Mouse (Mus musculus) urinary bladder, postnatal 4 days (tissue): Measurements from ENCODE around the gene Pcbd1.

Experiments
- DNase-seq, 2 experiments: peaks; one replicate each; pipeline ENCODE4 v3.0.0; 2021 to 2022; ENCODE audit warnings: low spot score in 2 of 2

Gene Pcbd1

DNA sequence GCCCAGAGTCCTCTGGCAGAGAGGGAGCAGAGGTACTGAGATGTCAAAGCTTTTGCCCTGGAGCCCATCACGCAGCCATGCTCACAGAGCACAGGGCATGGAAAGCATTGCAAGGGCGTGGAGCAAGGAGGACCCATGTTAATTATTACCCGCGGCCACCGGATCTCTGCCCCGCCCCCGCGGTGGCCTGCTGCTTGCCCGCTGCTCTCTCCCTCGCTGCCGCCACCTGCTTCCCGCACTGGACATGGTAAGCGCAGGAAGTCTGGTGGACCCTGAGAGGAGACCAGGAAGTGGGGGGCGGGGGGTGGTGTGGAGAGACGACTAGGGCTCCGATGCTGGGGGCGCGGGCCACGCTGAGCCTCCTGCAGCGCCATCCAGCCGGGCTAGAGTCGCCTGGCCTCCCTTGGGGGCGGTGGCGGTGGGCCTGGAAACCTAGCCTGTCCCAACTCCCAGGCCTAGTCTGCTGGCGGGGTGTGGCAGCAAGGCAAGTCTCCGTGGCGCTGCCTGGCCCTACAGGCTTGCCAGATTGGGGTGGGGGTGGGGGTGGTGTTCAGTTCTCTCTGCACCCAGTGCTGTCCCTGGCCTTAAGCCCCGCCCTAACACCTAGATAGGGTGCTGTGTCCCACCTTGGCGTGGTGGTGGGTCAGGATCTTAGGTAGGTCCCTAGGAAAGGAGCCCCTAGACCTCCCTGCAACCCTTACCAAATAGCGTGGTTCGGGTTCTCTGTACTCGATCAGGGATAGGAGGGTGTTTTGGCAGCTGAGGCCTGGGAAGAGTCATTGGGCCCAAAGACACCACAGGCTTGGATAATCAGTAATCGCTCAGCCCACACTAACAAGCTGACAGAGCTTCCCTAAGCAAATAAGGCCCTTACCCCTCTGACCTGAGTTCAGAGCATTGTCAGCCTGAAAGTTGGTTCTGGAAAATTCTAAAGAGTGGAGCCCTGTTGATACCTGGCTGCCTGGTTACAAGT is at the start of gene Pcbd1:
Gene Pcbd1, plus strand, starts transcription at position 162 of the 973 bp plus-strand sequence.
- DNase-seq = peak in 1 of 2 experiments; percentile 46

DNA sequence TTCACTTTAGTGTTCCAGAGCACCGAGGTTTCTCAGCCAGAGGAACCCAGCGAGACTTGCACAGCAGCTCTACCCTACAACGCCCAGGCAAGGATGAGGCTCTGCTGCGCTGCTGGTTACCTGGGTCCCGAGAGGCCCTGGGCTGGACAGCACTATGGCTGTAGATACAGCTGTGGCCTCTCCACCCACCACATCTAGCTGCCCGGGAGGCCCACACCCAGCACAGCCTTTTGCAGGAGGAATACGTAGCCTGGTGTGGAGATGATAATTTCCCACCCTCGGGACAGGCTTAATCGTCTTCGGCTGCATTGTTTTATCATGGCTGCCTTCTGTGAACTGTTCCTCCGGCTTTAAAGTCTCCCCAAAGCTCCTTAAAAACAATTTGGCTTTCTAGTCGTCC is 49.5 kb upstream of the Pcbd1 start:
- no peak for DNase-seq

DNA sequence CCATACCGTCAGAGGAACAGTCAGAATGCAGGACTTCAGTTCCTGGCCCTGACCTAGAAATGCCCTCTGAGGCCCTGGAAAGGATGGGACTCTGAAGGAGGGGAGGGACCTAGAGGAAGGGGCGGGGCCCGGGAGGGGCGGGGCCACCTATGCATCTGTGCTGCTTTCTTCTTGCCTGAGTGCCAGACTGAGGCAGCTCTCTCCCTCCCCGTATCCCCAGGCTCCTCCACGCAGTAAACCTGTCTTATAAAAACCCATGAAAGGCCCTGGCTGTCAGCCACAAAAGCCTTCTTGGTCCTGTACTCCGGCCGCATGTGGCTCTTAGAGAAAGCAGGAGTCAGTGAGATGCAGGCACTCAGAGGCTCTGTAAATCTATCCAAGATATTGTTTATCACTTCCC is 44.0 kb upstream of the Pcbd1 start:
- no peak for DNase-seq

DNA sequence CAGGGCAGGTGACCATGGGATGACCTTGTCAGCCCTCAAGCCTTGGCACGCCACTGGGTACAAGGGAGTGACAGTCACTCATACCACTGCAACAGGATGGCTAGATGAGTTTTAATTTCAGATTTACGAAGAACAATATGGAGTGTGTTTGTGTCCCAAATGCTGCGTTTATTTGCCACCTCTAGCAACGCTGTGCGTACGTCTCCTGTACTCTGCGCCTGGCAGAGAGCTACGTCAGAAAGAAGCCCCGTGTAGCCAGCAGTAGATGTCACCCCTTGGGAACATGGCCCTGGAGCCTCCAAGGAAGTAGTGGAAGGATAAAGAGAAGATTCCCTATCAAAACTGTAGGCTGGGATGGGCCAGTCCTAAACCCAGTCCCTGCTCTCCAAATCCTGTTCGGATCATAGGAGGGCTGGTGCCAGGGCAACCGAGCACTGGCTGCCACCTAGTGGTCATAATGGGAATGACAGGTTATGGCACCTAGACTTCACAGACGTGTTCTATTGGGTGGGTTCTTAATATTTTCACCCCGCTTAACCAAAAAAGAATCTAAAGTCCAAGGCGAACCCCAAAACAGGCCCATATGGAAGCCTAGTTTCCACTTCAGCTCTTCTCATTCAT is 37.0 kb upstream of the Pcbd1 start:
- peak; percentile 31 to 81 for DNase-seq

DNA sequence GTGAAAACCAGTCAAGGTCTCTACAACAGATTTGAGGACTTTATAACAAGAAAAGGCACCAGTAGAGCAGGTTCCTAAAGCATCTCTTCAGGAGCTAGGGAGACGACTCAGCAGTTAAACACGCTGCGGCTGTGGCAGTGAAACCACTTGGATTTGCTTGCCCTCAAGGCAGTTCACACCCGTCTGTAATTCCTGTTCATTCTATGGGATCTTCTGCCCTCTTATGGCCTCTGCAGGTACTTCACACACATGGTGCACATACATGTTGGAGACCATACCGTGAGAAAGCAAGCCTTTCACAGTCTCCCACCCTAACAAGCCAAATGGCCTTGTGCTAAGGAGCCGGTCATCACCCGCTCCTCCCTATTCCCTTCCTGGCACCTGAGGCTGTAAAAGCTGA is 32.5 kb upstream of the Pcbd1 start:
- DNase-seq = no peak

DNA sequence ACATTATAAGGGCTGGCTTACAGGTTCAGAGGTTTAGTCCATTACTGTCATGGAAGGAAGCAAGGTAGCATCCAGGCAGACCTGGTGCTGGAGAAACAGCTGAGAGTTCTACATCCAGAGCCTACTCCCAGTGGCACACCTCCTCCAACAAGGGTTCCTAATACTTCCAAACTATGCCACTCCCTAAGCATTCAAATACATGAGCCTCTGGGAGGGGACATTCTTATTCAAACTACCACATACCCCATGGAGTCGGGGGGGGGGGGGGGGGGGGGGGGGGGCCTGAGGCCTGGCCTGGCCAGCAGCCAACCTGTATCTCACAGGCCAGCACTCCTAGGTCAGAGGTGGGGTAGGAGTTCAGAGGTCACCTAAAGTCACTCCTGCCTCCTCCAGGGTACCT is 30.0 kb upstream of the Pcbd1 start:
- DNase-seq = no peak

DNA sequence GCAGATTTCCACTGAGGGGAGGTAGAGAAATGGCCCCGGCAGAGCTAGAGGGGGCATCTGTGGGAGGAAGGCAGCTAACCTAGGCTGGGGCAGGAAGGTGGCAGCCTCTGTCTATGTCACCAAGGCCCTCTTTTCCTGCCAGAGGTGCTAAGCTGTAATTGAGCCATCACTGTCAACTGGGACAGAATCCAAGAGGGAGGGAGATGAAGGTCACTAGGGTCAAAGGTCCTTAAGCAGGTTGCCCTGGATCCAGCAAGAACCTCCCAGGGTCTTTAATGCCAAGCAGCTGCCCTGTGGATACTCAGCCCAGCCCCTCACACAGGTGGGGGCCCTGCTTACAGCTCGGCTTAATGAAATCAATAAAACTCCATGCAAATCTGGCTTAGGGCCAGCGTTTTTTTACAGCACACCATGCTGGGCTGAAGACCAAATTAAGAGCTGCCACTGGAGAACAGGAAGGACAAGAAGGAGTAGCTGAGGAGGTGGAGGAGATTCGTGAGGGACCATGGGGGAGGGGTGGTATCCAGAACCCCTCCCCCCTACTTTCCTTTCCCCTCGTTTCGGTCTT is 29.5 kb upstream of the Pcbd1 start:
- DNase-seq = no peak

DNA sequence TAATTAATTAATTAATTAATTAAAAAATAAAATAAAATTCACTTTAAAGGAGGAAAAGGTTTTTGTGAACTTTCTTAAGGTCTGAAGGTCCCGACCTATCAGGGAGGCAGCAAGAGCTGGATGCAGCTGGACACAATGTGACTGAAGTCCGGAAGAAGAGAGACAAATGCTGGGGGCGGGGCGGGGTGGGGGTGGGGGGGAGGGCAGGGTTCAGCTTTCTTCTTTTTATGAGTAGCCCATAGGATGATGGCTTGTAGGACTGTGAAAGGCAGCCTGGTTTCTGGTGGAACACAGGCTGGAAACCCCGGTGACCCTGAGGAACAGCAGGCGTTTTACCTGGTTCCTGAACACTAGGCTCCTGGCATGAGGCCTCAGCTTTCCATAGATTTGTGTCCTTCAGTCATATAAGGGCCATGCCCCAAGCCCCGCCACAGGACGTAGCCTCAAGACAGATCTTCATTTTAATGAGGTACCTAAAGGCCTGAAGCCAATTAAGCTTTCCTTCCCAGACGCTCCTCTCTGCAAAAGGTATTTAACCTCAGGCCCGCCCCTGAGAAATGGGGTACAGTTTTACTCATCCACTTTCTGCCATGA is 25.8 kb upstream of the Pcbd1 start:
- no peak for DNase-seq

DNA sequence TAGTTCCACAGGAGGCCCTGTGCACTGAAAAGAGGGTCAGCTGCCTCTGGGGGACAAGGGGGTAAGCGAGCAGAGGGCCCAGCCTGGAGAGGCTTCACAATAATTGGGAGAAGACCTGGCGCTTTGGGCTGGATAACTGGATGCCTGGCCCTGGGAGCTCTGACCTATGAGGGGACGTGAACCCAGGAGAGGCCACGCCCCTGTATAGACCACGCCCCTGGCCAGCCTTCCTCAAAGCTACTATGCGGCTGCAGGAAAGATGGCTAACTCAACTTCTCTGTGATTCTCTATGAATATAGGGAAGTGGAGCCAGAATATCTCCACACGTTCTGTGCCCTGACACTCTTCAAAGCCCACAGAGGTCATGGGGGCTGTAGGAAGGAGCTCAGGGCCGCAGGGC is 24.5 kb upstream of the Pcbd1 start:
- DNase-seq = no peak

DNA sequence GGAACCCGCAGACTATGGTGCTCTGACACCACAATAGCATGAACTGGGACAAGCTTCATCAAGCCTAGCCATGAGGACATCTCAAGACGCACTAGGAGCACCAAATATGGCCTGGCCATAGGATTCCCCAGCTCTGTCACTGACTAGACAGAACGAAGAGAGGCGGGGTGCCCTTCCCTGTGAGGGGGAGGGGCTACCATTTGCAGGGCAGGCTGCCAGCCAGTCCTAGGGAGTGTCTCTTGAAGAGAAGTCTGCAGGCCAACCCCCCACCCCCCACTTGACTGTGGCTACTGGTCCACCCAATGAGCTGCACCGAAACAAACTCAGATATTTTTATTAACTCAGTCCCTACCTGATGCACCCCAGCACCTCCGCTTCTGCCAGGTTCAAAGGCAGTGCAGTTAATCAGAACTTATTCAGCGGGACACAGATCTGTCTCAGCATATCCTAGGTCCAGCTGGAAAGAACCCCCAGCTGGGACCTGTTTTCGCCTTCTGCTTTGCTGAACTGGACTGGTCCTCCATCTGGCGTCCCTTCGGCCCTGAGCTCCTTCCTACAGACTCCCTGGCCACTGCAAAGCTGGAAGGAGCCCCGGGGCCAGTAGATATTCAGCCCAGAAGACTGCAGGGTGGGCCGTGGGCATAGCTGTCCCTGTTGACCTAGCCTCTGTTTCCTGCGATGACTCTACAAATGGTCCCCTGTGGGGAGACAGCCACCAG is 23.7 kb upstream of the Pcbd1 start:
- DNase-seq = peak; percentile 52 to 76

DNA sequence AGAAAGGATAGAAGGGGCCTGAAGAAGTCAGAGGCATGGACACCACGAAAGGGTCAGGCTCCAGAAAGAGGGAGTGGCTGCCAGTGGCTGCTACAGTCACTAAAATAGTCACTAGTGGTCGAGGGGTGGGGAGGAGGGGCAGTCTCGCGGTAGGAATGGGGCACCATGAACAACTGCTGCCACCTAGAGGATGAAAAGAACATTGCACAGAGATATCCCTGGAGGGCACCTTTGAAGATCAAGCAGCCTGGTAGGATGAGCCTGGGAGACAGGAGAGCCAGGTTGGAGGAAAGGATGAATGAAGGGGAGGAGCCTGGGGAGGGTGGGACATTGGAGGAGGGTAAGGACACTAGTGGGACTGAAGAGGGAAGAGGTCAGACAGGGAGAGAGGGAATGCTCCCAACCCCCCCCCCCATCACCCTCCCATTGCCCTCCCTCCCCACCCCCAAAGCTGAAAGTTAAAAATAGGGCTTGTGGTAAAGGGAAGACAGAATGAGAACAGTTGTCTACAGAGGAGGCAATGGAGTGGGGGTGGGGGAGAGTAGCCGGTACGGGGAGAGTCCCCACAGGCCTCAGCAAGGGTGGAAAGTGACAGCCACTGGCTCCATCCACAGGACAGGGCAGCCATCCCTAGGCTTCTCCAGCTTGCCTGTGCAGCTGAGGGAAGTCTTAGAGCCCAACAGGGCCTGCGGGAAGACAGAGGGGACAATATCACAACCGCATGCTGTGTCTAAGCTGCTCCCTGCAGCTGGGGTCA is 20.5 kb upstream of the Pcbd1 start:
- DNase-seq = no peak

DNA sequence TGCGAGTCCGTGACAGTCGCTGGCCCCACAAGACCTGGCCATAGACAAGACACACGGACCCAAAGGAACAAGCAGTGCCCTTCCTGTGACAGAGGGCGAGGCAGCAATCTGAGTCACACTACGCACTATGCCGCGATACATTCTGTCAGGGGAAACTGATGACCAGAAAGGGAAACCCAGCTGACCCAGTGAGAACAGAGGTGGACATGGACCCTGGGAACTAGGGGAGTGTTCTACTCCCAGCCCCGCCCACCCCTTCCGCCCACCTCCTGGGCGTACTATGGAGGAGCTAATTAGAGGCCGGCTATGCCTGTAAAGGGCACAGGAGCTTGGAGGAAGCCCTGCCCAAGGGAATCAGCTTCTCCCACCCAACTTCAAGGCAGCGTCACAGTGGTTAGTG is 19.9 kb upstream of the Pcbd1 start:
- no peak for DNase-seq

DNA sequence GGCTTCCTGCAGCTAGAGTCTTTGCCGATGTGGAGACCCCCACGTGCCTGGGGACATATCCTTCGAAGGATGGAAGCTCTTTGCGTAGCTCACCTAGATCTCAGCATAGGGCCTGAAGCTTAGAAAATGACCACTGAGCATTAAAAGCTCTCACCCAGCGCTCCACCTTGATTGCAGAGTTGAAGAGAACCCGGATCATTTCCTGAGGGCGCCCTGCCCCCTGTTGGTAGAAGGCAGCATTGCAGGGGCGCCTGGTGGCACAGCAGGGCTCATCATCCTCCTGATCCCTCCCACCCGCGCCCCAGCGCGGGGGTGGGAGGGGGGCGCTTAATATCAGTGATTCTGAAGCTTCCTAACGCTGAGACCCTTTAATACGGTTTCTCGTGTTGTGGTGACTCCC is 16.8 kb upstream of the Pcbd1 start:
- peak in 1 of 2 experiments; percentile 34 for DNase-seq

DNA sequence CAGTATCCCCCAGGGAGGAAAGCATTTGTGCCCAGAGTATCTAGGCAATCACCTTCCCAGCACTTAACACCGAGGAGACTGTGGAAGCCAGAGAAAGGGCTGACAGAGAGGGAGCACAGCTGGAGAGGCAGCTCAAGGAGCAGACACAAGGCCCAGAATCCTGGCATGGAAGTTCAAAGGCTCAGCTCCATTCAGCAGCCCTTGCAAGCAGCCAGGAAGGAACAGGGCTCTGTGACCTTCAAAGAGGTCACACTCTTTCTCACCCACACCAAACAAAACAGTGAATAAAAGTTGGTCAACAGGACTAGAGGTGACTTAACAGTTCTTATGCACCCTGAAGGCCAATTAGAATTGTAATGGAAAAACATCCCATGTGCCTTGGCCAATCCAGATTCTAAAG is 14.5 kb upstream of the Pcbd1 start:
- DNase-seq = no peak

DNA sequence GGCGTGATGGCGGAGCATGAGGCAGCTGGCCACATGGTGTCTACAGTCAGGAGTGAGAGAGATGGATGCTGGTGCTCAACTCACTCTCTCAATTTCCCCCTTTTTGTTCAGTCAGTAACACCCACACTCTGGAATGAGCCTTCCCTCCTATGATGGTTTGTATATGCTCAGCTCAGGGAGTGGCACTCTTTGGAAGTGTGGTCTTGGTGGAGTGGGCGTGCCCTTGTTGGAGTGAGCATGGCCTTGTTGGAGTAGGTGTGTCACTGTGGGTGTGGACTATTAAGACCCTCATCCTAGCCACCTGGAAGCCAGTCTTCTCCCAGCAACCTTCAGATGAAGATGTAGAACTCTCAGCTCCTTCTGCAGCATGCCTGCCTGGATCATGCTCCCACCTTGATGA is 13.5 kb upstream of the Pcbd1 start:
- DNase-seq = no peak

DNA sequence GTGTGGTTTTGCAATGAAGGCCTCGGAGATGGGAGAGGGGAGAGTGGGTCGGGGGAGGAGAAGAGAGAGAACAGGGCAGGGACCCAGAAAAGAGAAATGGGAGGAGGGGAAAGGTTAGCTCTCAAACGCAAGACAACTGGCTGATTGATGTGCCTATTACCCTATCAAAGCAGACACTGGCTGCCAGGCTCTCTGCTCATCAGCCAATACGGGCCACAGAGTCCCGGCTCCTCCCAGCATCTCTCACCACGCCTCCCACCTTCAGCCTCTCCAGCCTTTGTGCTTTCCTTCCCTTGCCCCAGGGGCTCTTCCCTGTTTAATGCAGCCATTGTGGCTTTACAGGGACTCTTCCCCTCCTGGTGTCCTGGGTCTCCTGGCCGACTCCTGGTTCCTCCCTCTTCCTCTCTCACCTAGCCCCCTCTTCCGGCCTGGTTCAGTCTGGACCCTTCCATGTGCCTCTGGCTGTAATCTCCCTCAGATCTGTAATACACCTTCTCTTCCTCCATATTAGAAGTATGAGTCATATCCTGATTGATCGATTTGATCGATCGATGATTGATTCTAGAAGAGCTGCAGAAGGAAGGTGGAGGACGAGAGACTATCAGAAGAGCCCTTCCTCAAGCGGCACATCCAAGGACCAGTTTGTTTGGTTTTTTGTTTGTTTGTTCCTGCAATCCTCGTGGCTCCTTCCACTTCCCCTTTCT is 8.8 kb upstream of the Pcbd1 start:
- peak in 1 of 2 experiments; percentile 69 for DNase-seq

DNA sequence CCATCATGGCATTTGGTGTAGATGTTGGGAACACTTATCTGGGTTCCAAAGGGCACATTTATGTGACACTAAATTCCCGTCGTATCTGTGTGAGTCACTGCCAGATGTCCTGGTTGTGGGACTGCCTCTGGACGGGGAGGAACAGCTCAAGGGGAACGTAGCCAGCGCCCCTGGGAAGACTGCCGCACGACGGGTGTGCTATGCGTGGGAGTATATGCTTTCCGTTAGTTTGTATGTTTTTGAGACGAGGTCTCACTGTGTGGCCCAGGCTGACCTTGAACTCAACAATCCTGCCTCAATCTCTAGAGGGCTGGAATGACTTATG is 8.2 kb upstream of the Pcbd1 start:
- peak in 1 of 2 experiments; percentile 37 for DNase-seq

DNA sequence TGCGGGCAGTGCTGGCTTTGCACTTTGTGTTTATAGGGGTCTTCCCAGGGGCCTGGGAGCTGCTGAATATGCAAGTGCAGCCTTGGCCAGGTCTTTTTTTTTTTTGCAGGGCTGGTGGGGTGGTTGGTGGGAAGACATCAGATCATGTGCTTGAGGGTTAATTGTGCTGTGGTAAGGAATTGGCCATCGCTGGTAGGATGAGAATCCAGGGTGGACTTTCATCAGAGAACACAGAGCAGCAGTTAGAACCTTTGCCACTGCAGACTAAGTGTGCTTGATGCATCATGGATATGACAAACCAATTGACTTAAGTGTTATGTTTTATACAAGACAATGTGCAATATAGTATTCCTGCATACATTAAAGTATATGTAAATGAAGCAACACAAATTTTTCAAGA is 3.8 kb upstream of the Pcbd1 start:
- DNase-seq = no peak

DNA sequence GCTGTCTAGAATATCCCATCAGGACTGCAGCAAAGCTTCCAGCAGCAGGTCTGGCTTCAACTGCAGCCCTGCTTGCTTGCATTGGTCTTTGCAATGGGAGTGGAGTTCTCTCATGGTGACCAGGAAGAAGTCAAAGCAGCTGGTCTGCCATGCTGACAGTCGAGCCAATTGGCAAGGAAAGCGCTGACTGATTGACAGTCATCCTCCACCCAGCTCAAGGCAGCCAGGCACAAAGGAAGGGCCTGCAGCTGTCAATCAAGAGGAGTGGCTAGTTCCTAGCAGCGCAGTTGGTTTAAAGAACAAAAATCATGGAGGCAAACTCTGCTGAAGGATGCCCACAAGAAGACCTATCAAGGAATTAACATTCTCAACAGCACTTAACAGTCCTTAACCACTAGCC is 2.6 kb upstream of the Pcbd1 start:
- no peak for DNase-seq

DNA sequence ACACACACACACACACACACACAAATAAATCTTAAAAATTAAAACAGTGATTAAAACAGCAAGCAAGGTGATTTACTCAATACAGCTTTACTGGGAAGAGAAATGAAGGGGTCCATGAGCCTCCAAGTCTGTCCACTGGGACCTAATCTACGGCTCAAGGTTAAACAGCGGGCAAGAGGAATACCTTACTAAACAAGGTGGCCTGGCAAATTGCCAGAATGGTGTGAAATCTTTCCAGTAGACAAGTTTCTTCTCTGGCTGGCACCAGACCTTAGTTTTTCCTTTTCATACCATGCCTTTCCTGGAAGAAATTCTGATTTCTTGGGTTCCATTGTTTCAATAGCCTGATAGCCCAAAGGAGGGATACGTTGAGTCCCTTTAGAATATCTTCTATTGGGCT is 663 bp upstream of the Pcbd1 start:
- no peak for DNase-seq

DNA sequence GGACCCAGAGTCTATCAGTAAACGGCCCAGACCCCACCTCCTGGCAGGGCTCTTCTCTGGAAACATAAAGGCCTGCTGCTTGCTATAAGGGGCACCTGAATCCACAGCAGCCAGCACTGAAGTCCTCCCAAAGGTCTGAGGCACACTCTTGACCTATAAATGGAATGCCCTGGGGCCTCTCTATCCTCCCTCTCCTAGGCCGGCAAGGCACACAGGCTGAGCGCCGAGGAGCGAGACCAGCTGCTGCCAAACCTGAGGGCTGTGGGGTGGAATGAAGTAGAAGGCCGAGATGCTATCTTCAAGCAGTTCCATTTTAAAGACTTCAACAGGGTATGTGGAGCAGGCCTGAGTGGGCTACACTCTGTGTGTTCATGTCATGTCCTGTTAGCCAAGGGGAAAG is 2.7 kb downstream of the Pcbd1 start:
- no peak for DNase-seq
